ENCODE assay signal across 19 mouse cellular contexts in the genomic region with DNA sequence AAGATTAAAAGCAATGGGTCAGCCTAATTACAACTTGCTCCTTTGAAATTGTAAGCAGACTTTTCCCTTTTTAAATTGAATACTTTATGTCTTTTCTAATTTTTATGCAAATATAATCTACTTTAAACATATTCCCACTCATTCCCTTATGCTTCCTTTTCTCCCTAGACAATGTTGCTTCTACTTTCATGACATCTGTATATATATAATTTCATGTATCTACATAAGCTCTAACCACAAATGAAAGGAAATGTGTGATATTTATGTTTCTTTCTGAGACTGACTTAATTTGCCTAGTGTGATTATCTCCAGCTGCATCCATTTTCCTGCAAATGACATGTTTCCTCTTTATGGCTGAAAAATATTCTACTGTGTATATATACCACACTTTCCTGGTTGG.
DNase-seq lines count a peak whose midpoint lies in the region; ATAC-seq and TF ChIP-seq lines count a peak whose summit lies in the region.
"Had no signal": no experiment of that assay in that cellular context is flagged by ENCODE, and none has a peak within 500 bp of the region (broad histone marks: within the 10 kb centered on the region; RNA-seq: fewer than 3 reads in every experiment).

No protein-coding gene starts in this region.

- DNase-seq in forebrain, postnatal 0 days = no peak
- no peak for DNase-seq in frontal cortex, postnatal 14 days (ENCODE audit: low spot score in 2 of 2)
- DNase-seq: adrenal gland, adult 2 months; adrenal gland, adult 8-10 months; adrenal gland, postnatal 10 days; adrenal gland, postnatal 14 days; adrenal gland, postnatal 25 days; adrenal gland, postnatal 36 days; B cell, adult 2 months; cerebellum, adult 11 months; cerebellum, adult 11-12 months; cerebellum, adult 18-20 months had no signal

- TF ChIP-seq CTCF in forebrain, postnatal 0 days (IDR thresholded peaks at IDR 0.05; ENCODE audit: low read depth) = no peak

- H3K4me1 ChIP-seq in forebrain, postnatal 0 days (ENCODE audit: insufficient read depth) = no peaks in the 10 kb centered on the region
- H3K4me1 ChIP-seq in forebrain, embryonic 16.5 days (replicated peaks; ENCODE audit: control insufficient read depth, insufficient read depth, low read length) = no peaks in the 10 kb centered on the region

- no peak overlapping the region for H3K27ac ChIP-seq in forebrain, postnatal 0 days (ENCODE audit: low read depth, low read length)
- no peak overlapping the region for H3K27ac ChIP-seq in forebrain, embryonic 16.5 days (ENCODE audit: low read length)

- no peaks in the 10 kb centered on the region for H3K27me3 ChIP-seq in forebrain, postnatal 0 days (ENCODE audit: insufficient read depth, low read length)
- H3K27me3 ChIP-seq in forebrain, embryonic 16.5 days (replicated peaks; ENCODE audit: control insufficient read depth, insufficient read depth, low read length) = no peaks in the 10 kb centered on the region
- H3K27me3 ChIP-seq: CH12.LX, Patski had no signal

- H3K36me3 ChIP-seq in forebrain, postnatal 0 days (ENCODE audit: insufficient read depth) = no peaks in the 10 kb centered on the region
- H3K36me3 ChIP-seq in forebrain, embryonic 16.5 days (ENCODE audit: control insufficient read depth, insufficient read depth) = no peaks in the 10 kb centered on the region
- H3K36me3 ChIP-seq: G1E had no signal

- no peak overlapping the region for H3K4me2 ChIP-seq in forebrain, postnatal 0 days (ENCODE audit: low read depth)
- no peak overlapping the region for H3K4me2 ChIP-seq in forebrain, embryonic 16.5 days (ENCODE audit: low read length)

- ATAC-seq in forebrain, postnatal 0 days = peak; percentile 58; the same call in 1 of the 2 replicates
- ATAC-seq in forebrain, embryonic 16.5 days = no peak
- peak; percentile 57; the same call in 1 of the 2 replicates for ATAC-seq in frontal cortex, adult (ENCODE audit: low TSS enrichment)
- ATAC-seq: activated CD4-positive, CD25-positive, alpha-beta regulatory T cell, adult 4 months; CD4-positive, CD25-positive, alpha-beta regulatory T cell, adult 4 months; Patski had no signal

- no peaks in the 10 kb centered on the region for H3K9me3 ChIP-seq in forebrain, postnatal 0 days (ENCODE audit: low read length)
- no peaks in the 10 kb centered on the region for H3K9me3 ChIP-seq in forebrain, embryonic 16.5 days (ENCODE audit: control insufficient read depth, low read length)
- H3K9me3 ChIP-seq: G1E had no signal

- H3K9ac ChIP-seq in forebrain, postnatal 0 days = no peak overlapping the region
- no peak overlapping the region for H3K9ac ChIP-seq in forebrain, embryonic 16.5 days (replicated peaks; ENCODE audit: low read depth, low read length)

- no peak overlapping the region for H3K4me3 ChIP-seq in forebrain, postnatal 0 days (ENCODE audit: low read depth, low read length)
- H3K4me3 ChIP-seq in forebrain, embryonic 16.5 days (replicated peaks; ENCODE audit: low read length) = no peak overlapping the region
